Mouse (Mus musculus): ENCODE measurements around the gene Pde4b.

Gene Pde4b

GRCm38 (mm10) chr4:102572591-102572990 lies 485.2 kb downstream of the Pde4b start:
- peak; percentile 19 for DNase-seq (ENCODE audit: low read depth, low spot score)

- DNase-seq (ENCODE audit: low read depth, low spot score) = no peak
Measured at GRCm38 (mm10) chr4:102573361-102573781, 486.0 kb downstream of the Pde4b start.

GRCm38 (mm10) chr4:102574226-102574625 lies 486.9 kb downstream of the Pde4b start:
- DNase-seq (ENCODE audit: low read depth, low spot score) = peak; percentile 38

GRCm38 (mm10) chr4:102574666-102575254 lies 487.4 kb downstream of the Pde4b start:
- DNase-seq (ENCODE audit: low read depth, low spot score) = no peak

- no peak for DNase-seq (ENCODE audit: low read depth, low spot score)
Measured at GRCm38 (mm10) chr4:102576109-102576508, 488.8 kb downstream of the Pde4b start.

- no peak for DNase-seq (ENCODE audit: low read depth, low spot score)
Measured at GRCm38 (mm10) chr4:102577636-102578035, 490.3 kb downstream of the Pde4b start.

- DNase-seq (ENCODE audit: low read depth, low spot score) = no peak
Measured at GRCm38 (mm10) chr4:102579051-102579450, 491.7 kb downstream of the Pde4b start.

GRCm38 (mm10) chr4:102579746-102580145 lies 492.4 kb downstream of the Pde4b start:
- DNase-seq (ENCODE audit: low read depth, low spot score) = no peak

- DNase-seq (ENCODE audit: low read depth, low spot score) = no peak
Measured at GRCm38 (mm10) chr4:102582165-102582749, 494.9 kb downstream of the Pde4b start.

- DNase-seq (ENCODE audit: low read depth, low spot score) = no peak
Measured at GRCm38 (mm10) chr4:102582963-102583362, 495.6 kb downstream of the Pde4b start.

- no peak for DNase-seq (ENCODE audit: low read depth, low spot score)
Measured at GRCm38 (mm10) chr4:102583469-102583868, 496.1 kb downstream of the Pde4b start.

GRCm38 (mm10) chr4:102584601-102585265 lies 497.4 kb downstream of the Pde4b start:
- DNase-seq (ENCODE audit: low read depth, low spot score) = no peak

GRCm38 (mm10) chr4:102585541-102585940 lies 498.2 kb downstream of the Pde4b start:
- no peak for DNase-seq (ENCODE audit: low read depth, low spot score)

- peak; percentile 36 for DNase-seq (ENCODE audit: low read depth, low spot score)
Measured at GRCm38 (mm10) chr4:102586787-102587186, 499.4 kb downstream of the Pde4b start.

- peak; percentile 53 for DNase-seq (ENCODE audit: low read depth, low spot score)
Measured at GRCm38 (mm10) chr4:102588668-102589455, 501.5 kb downstream of the Pde4b start.

GRCm38 (mm10) chr4:102589537-102590031 lies 502.2 kb downstream of the Pde4b start:
- DNase-seq (ENCODE audit: low read depth, low spot score) = peak; percentile 7

GRCm38 (mm10) chr4:102591798-102592197 lies 504.5 kb downstream of the Pde4b start:
- no peak for DNase-seq (ENCODE audit: low read depth, low spot score)

GRCm38 (mm10) chr4:102592541-102592940 lies 505.2 kb downstream of the Pde4b start:
- no peak for DNase-seq (ENCODE audit: low read depth, low spot score)

GRCm38 (mm10) chr4:102593631-102594030 lies 506.3 kb downstream of the Pde4b start:
- DNase-seq (ENCODE audit: low read depth, low spot score) = no peak

- DNase-seq (ENCODE audit: low read depth, low spot score) = no peak
Measured at GRCm38 (mm10) chr4:102594506-102594905, 507.2 kb downstream of the Pde4b start.

- DNase-seq (ENCODE audit: low read depth, low spot score) = no peak
Measured at GRCm38 (mm10) chr4:102603968-102604367, 516.6 kb downstream of the Pde4b start.

GRCm38 (mm10) chr4:102605231-102605630 lies 517.9 kb downstream of the Pde4b start:
- DNase-seq (ENCODE audit: low read depth, low spot score) = no peak

Data from 3T3-L1 (cell line).